Mouse (Mus musculus) gastrocnemius, adult 18-20 months (tissue): ENCODE measurements around the gene Pik3r6. TPM values are rescaled to one million over a fixed set of nuclear protein-coding genes. Genes with fewer than 3 reads are reported as not detected.
A peak's percentile ranks its signal among the peaks of the same experiment; 100 is the strongest.

Experiments used
- DNase-seq: peaks from one replicate; pipeline ENCODE4 v3.0.0; 2021; ENCODE audit warnings: low spot score
- long read RNA-seq, 2 experiments: library from polyadenylated mRNA; stranded (forward); transcript quantifications; one replicate each; pipeline ENCODE4 v2.0.0; 2021
- total RNA-seq, 2 experiments: library from RNA; stranded (reverse); gene quantifications; 2 replicates each; pipeline ENCODE4 v1.2.3; 2021

Pik3r6 gene
- 1 to 10 TPM in 1 of 2 experiments, under 1 TPM in 1; 0.82 to 1.2 TPM for total RNA-seq
- long read RNA-seq, experiment 1, partial matches to known transcripts = 0 of 4 reads
- long read RNA-seq, experiment 1, other reads (novel, unspliced or antisense) = 1 of 4 reads
- long read RNA-seq, experiment 2, partial matches to known transcripts = 1 of 2 reads
- long read RNA-seq, experiment 2, other reads (novel, unspliced or antisense) = 0 of 2 reads

- peak; percentile 15 for DNase-seq
These were observed at the start of gene Pik3r6 for GRCm38 (mm10) chr11:68502902-68503629. Gene Pik3r6 (plus strand): TSS chr11:68503019.

- no peak for DNase-seq
These were observed 49.5 kb upstream of the Pik3r6 start for GRCm38 (mm10) chr11:68453301-68453700.

- no peak for DNase-seq
These were observed 44.7 kb upstream of the Pik3r6 start for GRCm38 (mm10) chr11:68458086-68458485.

GRCm38 (mm10) chr11:68459021-68459420 lies 43.8 kb upstream of the Pik3r6 start:
- no peak for DNase-seq

- DNase-seq = no peak
These were observed 43.3 kb upstream of the Pik3r6 start for GRCm38 (mm10) chr11:68459486-68459885.

- DNase-seq = no peak
These were observed 40.1 kb upstream of the Pik3r6 start for GRCm38 (mm10) chr11:68462716-68463115.

- DNase-seq = no peak
These were observed 38.6 kb upstream of the Pik3r6 start for GRCm38 (mm10) chr11:68464260-68464659.

GRCm38 (mm10) chr11:68465090-68465489 lies 37.7 kb upstream of the Pik3r6 start:
- DNase-seq = no peak

- DNase-seq = no peak
These were observed 35.4 kb upstream of the Pik3r6 start for GRCm38 (mm10) chr11:68467441-68467840.

GRCm38 (mm10) chr11:68467962-68468612 lies 34.7 kb upstream of the Pik3r6 start:
- no peak for DNase-seq

GRCm38 (mm10) chr11:68468886-68469285 lies 33.9 kb upstream of the Pik3r6 start:
- DNase-seq = no peak

- no peak for DNase-seq
These were observed 30.5 kb upstream of the Pik3r6 start for GRCm38 (mm10) chr11:68472162-68472849.

GRCm38 (mm10) chr11:68474600-68474999 lies 28.2 kb upstream of the Pik3r6 start:
- no peak for DNase-seq

- DNase-seq = no peak
These were observed 27.1 kb upstream of the Pik3r6 start for GRCm38 (mm10) chr11:68475676-68476075.

- DNase-seq = no peak
These were observed 25.2 kb upstream of the Pik3r6 start for GRCm38 (mm10) chr11:68477661-68478060.

- DNase-seq = no peak
These were observed 24.2 kb upstream of the Pik3r6 start for GRCm38 (mm10) chr11:68478574-68478981.

GRCm38 (mm10) chr11:68480660-68481059 lies 22.2 kb upstream of the Pik3r6 start:
- no peak for DNase-seq

GRCm38 (mm10) chr11:68482001-68482400 lies 20.8 kb upstream of the Pik3r6 start:
- no peak for DNase-seq

GRCm38 (mm10) chr11:68483213-68483612 lies 19.6 kb upstream of the Pik3r6 start:
- DNase-seq = no peak

GRCm38 (mm10) chr11:68484431-68484830 lies 18.4 kb upstream of the Pik3r6 start:
- DNase-seq = no peak

- DNase-seq = peak; percentile 47
These were observed 17.4 kb upstream of the Pik3r6 start for GRCm38 (mm10) chr11:68485206-68485942.
